Mouse (Mus musculus): ENCODE measurements around the gene Gpr152.

Gpr152 gene

GRCm38 (mm10) chr19:4175368-4175947 lies 35.9 kb downstream of the Gpr152 start, which contains the start of gene Carns1:
Gene Carns1, minus strand, starts transcription at chr19:4175479.
- DNase-seq = no peak

DNA sequence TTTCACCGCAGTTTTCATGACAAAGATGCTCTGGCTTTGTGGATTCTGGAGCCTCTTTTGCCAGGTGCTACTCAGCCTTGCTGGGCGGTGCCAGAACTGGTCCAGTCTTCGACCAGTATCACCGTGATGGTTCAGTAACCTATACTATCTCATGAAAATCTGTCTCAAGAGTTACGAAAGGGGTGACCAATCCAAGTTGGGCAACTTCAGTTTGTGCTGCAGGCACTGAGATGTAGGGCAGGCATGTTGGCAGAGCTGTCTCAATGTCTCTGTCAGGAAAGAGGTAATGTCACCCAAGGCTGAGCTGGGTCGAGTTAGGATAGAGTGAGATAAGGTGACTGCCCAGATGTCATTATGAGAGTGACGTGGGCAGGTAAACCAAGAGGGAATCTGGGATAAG lies 40.8 kb downstream of the Gpr152 start:
- DNase-seq = no peak

- DNase-seq = no peak
Observed at GRCm38 (mm10) chr19:4181892-4182291, 42.3 kb downstream of the Gpr152 start.

GRCm38 (mm10) chr19:4183689-4184088 lies 44.1 kb downstream of the Gpr152 start:
- no peak for DNase-seq

DNA sequence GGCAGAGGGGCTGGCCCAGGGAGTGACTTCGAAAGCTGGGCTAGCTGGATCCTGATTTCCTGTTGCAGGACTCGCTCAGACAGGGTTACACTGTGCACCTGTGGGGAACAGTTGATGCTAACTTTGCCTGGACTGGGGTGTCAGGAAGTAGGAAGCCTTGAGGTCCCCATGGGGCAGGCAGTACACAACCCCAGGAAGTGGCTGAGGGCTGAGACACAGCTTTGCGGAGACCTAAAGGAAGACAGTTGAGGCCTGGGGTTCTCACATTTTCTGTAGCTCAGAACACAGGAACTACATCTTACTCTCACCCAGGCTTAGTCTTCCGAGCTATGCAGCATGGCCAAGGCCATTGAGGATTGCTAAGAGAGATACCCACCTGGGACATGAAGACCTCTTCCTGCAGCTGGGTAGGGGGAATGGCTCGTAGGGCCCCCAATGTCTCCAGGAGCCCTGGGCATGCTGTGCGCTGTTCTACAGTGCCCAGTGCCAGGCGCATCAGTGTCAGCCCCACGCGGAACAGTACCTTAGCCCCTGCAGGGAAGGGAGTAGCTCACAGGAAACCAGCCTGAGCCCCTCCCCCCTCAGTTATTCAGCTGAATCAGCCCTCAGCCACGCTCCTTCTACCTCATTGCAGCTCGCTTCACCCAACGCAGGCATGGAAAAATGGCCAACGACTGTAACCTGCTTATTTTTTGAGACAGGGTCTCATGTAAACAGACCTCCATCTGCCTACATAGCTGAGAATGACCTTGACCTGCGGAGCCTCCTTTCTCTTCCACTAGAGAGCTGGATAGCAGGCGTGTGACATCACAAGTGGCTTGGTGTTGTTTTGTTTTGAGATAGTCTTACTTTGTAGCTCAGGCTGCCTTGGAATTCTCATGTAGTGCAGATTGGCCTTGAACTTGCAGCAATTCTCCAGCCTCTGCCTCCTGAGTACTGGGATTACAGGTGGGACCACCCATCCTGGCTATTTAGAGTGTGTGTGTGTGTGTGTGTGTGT lies 45.7 kb downstream of the Gpr152 start:
- DNase-seq = no peak

GRCm38 (mm10) chr19:4187303-4187702 lies 47.7 kb downstream of the Gpr152 start:
- DNase-seq = no peak

DNA sequence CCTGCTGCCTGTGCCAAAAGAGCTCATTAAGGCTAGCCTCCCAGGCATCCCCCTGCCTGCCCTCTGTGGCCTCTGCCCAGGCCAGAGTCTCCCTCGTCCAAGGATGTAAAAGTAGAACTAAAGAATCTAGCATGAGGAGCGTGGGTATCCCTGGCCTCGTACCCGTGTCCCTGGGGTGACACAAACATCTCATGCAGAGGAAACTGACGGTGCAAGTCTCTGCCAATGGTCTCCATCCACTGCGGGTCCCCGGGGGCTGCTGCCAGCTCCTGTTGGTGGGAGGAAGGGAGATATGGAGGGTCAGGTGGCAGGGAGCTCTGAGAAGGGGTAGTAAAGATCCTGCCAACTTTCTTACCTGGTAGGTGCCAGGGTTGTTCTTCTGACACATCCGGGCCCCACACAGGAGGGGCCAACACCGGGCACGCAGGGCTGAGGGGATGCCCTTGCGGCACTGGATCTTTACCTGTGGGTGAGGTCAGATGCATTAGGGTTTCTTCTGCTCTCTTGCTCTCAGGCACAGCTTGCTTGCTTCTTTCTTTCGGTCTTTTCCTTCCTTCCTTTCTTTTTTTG lies 49.5 kb downstream of the Gpr152 start:
- peak; percentile 46 for DNase-seq

DNA sequence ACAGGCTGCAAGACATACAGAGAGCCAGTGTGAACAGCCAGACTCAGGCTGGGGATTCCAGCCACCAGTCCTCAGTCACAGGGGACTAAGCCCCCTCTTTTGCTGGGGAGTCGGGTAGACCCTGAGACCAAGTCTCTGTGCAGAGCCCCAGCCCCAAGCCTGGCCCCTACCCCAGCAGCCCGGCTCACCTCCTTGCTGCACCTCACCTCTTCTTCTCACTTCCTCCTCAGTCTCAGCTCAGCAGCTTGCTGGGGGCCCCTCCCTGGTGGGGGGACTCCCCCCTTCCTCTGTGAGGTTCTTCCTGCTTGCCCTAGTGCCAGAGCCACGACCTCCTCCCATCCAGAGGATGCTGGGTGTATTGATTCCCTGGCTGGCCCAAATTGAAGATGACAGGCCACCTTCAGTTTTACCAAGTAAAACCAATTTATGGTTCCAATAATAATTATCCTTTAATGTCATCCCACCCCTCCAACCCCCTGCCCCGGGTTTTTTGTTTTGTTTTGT lies 51.3 kb downstream of the Gpr152 start, which contains the start of gene Tbc1d10c:
Gene Tbc1d10c, minus strand, starts transcription at position 454 of the 504 bp plus-strand sequence.
- peak; percentile 68 for DNase-seq

DNA sequence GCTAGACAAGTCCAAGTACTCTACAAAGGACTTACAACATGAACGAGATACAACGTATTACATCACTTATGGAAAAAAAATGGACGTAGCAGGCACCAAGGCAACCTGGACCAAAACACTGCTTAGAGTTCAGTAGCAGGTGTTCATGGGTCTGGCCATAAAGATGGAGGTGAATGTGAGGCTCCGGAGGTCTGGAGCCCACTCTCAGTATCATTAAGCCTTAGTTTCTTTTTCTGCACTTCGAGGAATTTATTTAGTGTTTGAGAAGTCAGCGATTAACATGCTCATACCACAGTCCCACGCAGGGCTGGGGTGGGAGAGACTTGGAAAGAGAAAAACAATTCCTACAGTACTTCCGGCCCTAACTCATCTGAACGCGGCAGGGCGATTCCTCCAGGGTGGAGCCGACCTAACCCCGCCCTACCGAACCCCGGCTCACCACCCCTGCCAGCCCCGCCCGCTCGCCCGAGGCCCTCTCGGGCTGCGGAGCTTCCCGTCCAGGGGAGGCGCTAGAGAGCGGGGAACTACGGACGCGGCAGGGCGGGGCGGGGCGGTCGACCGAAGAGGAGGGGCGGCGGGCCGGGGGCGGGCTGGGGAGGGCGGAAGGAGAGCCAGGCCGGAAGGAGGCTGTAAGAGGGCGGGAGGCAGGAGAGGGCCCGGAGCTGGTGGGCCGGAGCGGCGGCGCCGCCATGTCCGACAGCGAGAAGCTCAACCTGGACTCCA lies 52.1 kb downstream of the Gpr152 start, which contains the start of gene Ppp1ca:
Gene Ppp1ca, plus strand, starts transcription at position 538 of the 723 bp plus-strand sequence.
- DNase-seq = peak; percentile 90

DNA sequence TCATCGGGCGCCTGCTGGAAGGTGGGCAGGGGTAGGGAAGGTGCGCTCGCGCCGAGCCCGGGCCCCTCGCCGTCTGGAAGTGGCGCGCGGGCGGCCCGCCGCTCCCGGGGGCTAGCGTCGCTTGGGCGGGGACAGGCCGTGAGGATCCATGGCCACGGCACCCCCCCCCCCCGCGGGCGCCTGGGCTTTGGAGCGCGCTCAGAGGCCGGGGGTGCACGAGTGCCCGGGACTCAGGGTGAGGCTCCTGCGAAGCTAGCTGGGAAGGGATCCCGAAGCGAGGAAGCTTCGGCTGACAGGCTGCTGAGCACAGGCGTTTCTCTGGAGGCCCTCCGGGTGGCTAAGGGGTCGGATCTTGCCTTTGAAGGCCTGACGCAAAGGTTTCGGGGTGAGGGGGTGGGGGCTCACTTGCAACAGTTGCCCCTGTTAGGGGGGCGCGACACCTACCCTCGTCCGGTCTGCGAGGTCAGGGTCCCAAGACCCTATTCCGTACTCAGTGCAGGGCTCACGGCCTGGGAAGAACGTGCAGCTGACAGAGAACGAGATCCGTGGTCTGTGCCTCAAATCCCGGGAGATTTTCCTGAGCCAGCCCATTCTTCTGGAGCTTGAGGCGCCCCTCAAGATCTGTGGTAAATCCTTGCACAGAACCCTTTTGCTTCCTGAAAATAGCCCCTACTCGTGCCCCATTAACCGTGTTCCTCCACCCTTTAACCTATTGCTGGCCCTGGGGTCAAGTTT lies 52.8 kb downstream of the Gpr152 start:
- DNase-seq = no peak

DNA sequence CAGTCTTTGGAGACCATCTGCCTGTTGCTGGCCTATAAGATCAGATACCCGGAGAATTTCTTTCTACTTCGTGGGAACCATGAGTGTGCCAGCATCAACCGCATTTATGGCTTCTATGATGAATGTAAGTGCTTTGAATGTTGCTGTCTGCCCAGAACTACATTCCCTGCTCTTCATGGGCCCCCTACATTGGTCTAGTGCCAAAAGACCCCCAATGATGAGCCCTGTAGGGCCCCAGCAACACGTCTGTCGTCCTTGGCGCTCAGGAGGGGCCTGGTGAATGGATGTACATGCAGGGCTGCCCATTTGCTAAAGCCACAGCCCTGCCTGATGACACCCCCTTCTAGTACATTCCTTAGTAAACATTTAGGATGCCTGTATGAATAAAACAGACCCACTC lies 53.5 kb downstream of the Gpr152 start:
- DNase-seq = peak; percentile 60

- DNase-seq = peak; percentile 52
Observed at GRCm38 (mm10) chr19:4194021-4194724, 54.6 kb downstream of the Gpr152 start.

GRCm38 (mm10) chr19:4194776-4195650 lies 55.4 kb downstream of the Gpr152 start:
- peak; percentile 89 for DNase-seq
